ENCODE assay signal across 10 mouse cellular contexts in genomic region chr7:100006411-100006810, GRCm38 (mm10). TPM values are rescaled to one million over a fixed set of nuclear protein-coding genes. Genes with fewer than 3 reads are reported as not detected.
DNase-seq lines count a peak whose midpoint lies in the region; ATAC-seq and TF ChIP-seq lines count a peak whose summit lies in the region.
"Had no signal": no experiment of that assay in that cellular context is flagged by ENCODE, and none has a peak within 500 bp of the region (broad histone marks: within the 10 kb centered on the region; RNA-seq: fewer than 3 reads in every experiment).

No protein-coding gene starts in this region.

- H3K4me1 ChIP-seq in lung, embryonic 16.5 days (replicated peaks; ENCODE audit: control insufficient read depth, insufficient read depth, low read length) = peaks cover 3% of the 10 kb centered on the region; the same call in 1 of the 2 replicates
- no peaks in the 10 kb centered on the region for H3K4me1 ChIP-seq in lung, adult 2 months (ENCODE audit: control insufficient read depth, insufficient read depth, low read length)
- H3K4me1 ChIP-seq in limb, embryonic 13.5 days = peaks cover 19% of the 10 kb centered on the region

- no peak for ATAC-seq in lung, embryonic 16.5 days (ENCODE audit: low read depth)
- no peak for ATAC-seq in limb, embryonic 13.5 days (ENCODE audit: low FRiP score, low read depth)

- H3K9ac ChIP-seq in lung, embryonic 16.5 days (ENCODE audit: low read length) = no peak overlapping the region
- no peak overlapping the region; the same call in 1 of the 2 replicates for H3K9ac ChIP-seq in limb, embryonic 13.5 days

- TF ChIP-seq CTCF in lung, adult 2 months (IDR thresholded peaks at IDR 0.05; ENCODE audit: insufficient read depth, low read length) = no peak

- peaks cover 50% of the 10 kb centered on the region for H3K27me3 ChIP-seq in lung, embryonic 16.5 days (ENCODE audit: control insufficient read depth, insufficient read depth, low read depth, low read length)
- peaks cover 77% of the 10 kb centered on the region for H3K27me3 ChIP-seq in limb, embryonic 13.5 days

- peak overlapping the region; percentile 83 for H3K4me2 ChIP-seq in lung, embryonic 16.5 days (ENCODE audit: low read depth, low read length)
- peak overlapping the region; percentile 94 for H3K4me2 ChIP-seq in limb, embryonic 13.5 days (replicated peaks)

- peak overlapping the region; percentile 51 for H3K4me3 ChIP-seq in lung, embryonic 16.5 days (ENCODE audit: low read length)
- H3K4me3 ChIP-seq in lung, adult 2 months (replicated peaks; ENCODE audit: extremely low read depth, low read depth, low read length) = no peak overlapping the region
- peak overlapping the region; percentile 55 for H3K4me3 ChIP-seq in limb, embryonic 13.5 days

- H3K9me3 ChIP-seq in lung, embryonic 16.5 days (ENCODE audit: control insufficient read depth, low read length) = no peaks in the 10 kb centered on the region
- no peaks in the 10 kb centered on the region for H3K9me3 ChIP-seq in limb, embryonic 13.5 days

- no peak for TF ChIP-seq POLR2A in lung, adult 2 months (IDR thresholded peaks at IDR 0.05; ENCODE audit: borderline replicate concordance, extremely low read depth, low read depth, low read length)

- peak; percentile 11 for DNase-seq in embryo, embryonic 10 days (ENCODE audit: low spot score)
- no peak for DNase-seq in embryo, embryonic 9.5 days (ENCODE audit: extremely low spot score)
- no peak for DNase-seq in lung, adult 2 months
- no peak for DNase-seq in spleen, postnatal 4 days (ENCODE audit: low spot score in 2 of 2)
- DNase-seq in urinary bladder, postnatal 25 days (ENCODE audit: low spot score) = no peak
- DNase-seq in cerebellum, adult 9-10 months = no peak
- DNase-seq: kidney, adult 11 months; lung, postnatal 36 days had no signal

- WGBS in lung, embryonic 16.5 days = 5% methylated on average over 11 of the region's 11 CpGs
- WGBS in lung, adult 2 months = 4% methylated on average over 11 of the region's 11 CpGs
- 5% methylated on average over 11 of the region's 11 CpGs for WGBS in limb, embryonic 13.5 days

- no peaks in the 10 kb centered on the region for H3K36me3 ChIP-seq in lung, embryonic 16.5 days (ENCODE audit: control insufficient read depth, insufficient read depth, low read length)
- no peaks in the 10 kb centered on the region for H3K36me3 ChIP-seq in limb, embryonic 13.5 days

- no peak overlapping the region for H3K27ac ChIP-seq in lung, embryonic 16.5 days (ENCODE audit: low read length)
- H3K27ac ChIP-seq in limb, embryonic 13.5 days = no peak overlapping the region

RNA-seq across cellular contexts. Expression of gene Chrdl2, which starts 0.4 kb away (rescaled TPM):
- polyA plus RNA-seq in lung, embryonic 16.5 days (2015; fragmentation: Nextera tagmentation; extraction: Ambion mirVana) = 0.35 TPM in 1 of 2 replicates, not detected in the other
- 0.28 and 0.29 TPM in 2 replicates for polyA plus RNA-seq in lung, adult 2 months (2012; rRNA removed)
- 2.6 and 3.0 TPM in 2 replicates for polyA plus RNA-seq in limb, embryonic 13.5 days (2015; fragmentation: Nextera tagmentation; extraction: Ambion mirVana)

RNA-seq across cellular contexts. Expression of gene Rnf169, which starts 26.2 kb away (rescaled TPM):
- polyA plus RNA-seq in lung, embryonic 16.5 days (2015; fragmentation: Nextera tagmentation; extraction: Ambion mirVana) = 4.4 and 5.2 TPM in 2 replicates
- 5.2 and 6.0 TPM in 2 replicates for polyA plus RNA-seq in lung, adult 2 months (2012; rRNA removed)
- polyA plus RNA-seq in limb, embryonic 13.5 days (2015; fragmentation: Nextera tagmentation; extraction: Ambion mirVana) = 6.4 and 6.6 TPM in 2 replicates
